Mouse (Mus musculus): Measurements from ENCODE around the gene Olfr798. TPM values are rescaled to one million over a fixed set of nuclear protein-coding genes. Genes with fewer than 3 reads are reported as not detected.

Olfr798 gene
- total RNA-seq (2023): not detected

DNA sequence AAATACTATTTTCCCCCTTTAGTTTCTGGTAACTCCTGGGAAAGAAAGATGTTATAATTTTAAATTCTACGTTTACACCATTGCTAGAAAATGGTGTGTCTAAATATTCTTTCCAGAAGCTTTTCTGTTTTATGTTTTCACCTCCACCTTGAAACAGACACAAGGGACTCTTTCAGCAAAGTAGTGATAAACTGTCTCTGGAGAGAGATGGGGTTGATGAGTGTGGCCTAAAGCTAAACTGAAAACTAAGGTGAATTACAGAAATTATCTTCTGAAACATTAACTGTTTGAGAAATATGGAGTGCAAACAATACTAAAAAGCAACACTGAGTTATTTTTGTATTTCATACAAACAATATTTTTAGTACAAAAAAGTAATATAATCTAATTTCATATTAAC lies at the start of gene Olfr798:
Gene Olfr798, minus strand, starts transcription at position 101 of the 400 bp plus-strand sequence.

DNA sequence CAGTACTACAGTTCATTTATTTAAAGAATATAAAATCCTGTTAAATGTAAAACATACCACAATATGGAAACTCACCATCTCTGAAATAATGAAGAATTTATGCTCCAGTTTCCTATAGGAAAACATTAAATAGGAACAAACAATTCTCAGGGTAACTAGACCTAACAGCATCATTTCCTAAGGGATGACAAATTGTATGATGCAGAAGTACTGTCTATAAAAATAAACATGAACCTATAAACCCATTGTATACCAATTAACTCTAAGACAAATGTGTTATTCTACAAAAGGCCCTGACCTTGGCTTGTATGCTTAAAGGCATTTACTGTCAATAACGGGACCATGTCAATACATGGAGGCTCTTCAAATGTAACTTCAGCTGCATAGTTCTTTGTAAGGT lies 46.0 kb upstream of the Olfr798 start, which contains the start of gene Olfr801:
Gene Olfr801, minus strand, starts transcription at position 101 of the 400 bp plus-strand sequence.

DNA sequence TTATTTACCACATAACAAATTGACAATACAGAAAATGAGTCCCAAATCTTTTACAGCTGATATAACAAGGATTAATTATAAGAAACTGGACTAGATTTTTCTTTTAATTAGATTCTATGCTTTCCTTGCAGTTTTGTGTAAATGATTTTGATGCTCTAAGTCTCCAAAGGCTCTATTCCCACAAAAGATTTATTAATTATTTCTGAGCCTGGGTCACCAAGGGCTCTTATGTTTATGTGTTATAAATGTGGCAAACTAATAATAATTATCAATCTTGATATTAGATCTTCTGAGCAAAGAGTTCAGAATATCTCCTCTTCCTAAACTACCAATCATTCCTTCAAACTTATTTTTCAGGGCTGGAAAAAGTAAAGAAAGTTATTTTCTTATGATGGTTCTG lies 29.7 kb upstream of the Olfr798 start, which contains the start of gene Olfr800:
Gene Olfr800, plus strand, starts transcription at position 301 of the 400 bp plus-strand sequence.

DNA sequence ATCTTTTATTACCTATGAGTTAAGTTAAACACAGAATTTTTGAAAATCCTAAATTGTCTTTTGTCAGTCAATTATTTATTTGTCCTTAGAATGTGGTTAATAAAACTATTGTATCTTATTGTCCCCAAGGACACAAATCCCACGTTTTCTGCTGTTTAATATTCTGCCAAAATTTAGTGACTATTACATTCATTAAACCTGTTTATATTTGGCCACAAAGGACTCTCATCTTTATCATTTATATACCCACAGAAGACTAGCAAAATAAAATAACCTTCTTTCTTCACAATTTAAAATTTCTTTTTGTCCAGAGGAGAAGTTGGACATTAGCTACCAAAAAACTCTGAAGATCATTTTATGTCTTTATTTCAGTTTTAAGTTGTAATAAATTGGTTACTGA lies 9.4 kb upstream of the Olfr798 start, which contains the start of gene Olfr799:
Gene Olfr799, plus strand, starts transcription at position 301 of the 400 bp plus-strand sequence.

DNA sequence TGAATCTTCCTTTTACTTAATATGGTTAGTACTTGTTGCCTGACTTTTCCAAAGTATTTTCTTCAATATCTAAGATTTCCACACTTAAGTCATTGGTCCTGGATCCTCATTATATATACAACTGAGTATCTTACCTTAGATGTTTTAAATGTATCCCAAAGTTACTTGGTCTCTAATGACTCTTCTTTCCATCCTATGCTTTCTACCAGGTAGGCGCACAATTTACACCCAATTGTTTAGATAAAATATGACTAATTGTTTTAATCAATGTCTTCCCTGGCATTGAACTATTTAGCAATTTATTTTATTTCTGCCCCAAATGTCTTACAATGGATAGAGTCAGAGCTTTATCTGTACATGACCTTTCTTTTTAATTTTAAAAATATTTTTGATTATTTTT lies 15.3 kb downstream of the Olfr798 start, which contains the start of gene Olfr796:
Gene Olfr796, minus strand, starts transcription at position 101 of the 400 bp plus-strand sequence.

Other genes starting within 250 kb of the Olfr798 start
- gene Olfr784, start 243.9 kb downstream of the Olfr798 start, total RNA-seq (2023): not detected
- not detected for gene Olfr785, start 222.5 kb downstream of the Olfr798 start, total RNA-seq (2023)
- not detected for gene Olfr786, start 200.6 kb downstream of the Olfr798 start, total RNA-seq (2023)
- not detected for gene Olfr787, start 166.1 kb downstream of the Olfr798 start, total RNA-seq (2023)
- not detected for gene Olfr788, start 156.9 kb downstream of the Olfr798 start, total RNA-seq (2023)
- not detected for gene Olfr789, start 143.2 kb downstream of the Olfr798 start, total RNA-seq (2023)
- not detected for gene Olfr790, start 129.4 kb downstream of the Olfr798 start, total RNA-seq (2023)
- gene Olfr791, start 106.1 kb downstream of the Olfr798 start, total RNA-seq (2023): not detected
- not detected for gene Olfr792, start 88.8 kb downstream of the Olfr798 start, total RNA-seq (2023)
- gene Olfr794, start 60.3 kb downstream of the Olfr798 start, total RNA-seq (2023): not detected
- gene Olfr796, start 15.4 kb downstream of the Olfr798 start, total RNA-seq (2023): not detected
- gene Olfr799, start 9.6 kb upstream of the Olfr798 start, total RNA-seq (2023): not detected
- gene Olfr800, start 29.8 kb upstream of the Olfr798 start, total RNA-seq (2023): not detected
- not detected for gene Olfr801, start 45.9 kb upstream of the Olfr798 start, total RNA-seq (2023)
- gene Olfr802, start 60.2 kb upstream of the Olfr798 start, total RNA-seq (2023): not detected
- not detected for gene Olfr803, start 66.4 kb upstream of the Olfr798 start, total RNA-seq (2023)
- not detected for gene Olfr804, start 75.3 kb upstream of the Olfr798 start, total RNA-seq (2023)
- not detected for gene Olfr805, start 101.4 kb upstream of the Olfr798 start, total RNA-seq (2023)
- not detected for gene Olfr806, start 114.0 kb upstream of the Olfr798 start, total RNA-seq (2023)
- gene Olfr807, start 129.9 kb upstream of the Olfr798 start, total RNA-seq (2023): not detected
- gene Olfr808, start 137.5 kb upstream of the Olfr798 start, total RNA-seq (2023): not detected
- gene Olfr809, start 146.7 kb upstream of the Olfr798 start, total RNA-seq (2023): not detected
- gene Olfr810, start 167.0 kb upstream of the Olfr798 start, total RNA-seq (2023): not detected
- gene Olfr811, start 176.5 kb upstream of the Olfr798 start, total RNA-seq (2023): not detected
- gene Olfr812, start 218.2 kb upstream of the Olfr798 start, total RNA-seq (2023): not detected
- not detected for gene Olfr813, start 227.4 kb upstream of the Olfr798 start, total RNA-seq (2023)

All from monocyte, adult 59 days (primary cell).